Mouse (Mus musculus) hindbrain, embryonic 15.5 days (tissue): ENCODE results near the gene Tmem200b. TPM values are rescaled to one million over a fixed set of nuclear protein-coding genes. Genes with fewer than 3 reads are reported as not detected.
A peak's percentile ranks its signal among the peaks of the same experiment; 100 is the strongest.

Experiments
- ATAC-seq: fragments of 200-750 bp; cut with Nextera tagmentation; 2 replicates; pipeline ENCODE4 v1.8.0; 2017; ENCODE audit warnings: low read depth, moderate number of reproducible peaks, moderate TSS enrichment; ENCODE audit not compliant: low FRiP score
- H3K27ac ChIP-seq: fragments of 300-500 bp; sonication (generic); replicated peaks from 2 replicates; pipeline ENCODE4 v1.5.1; 2015; ENCODE audit warnings: mild to moderate bottlenecking, inconsistent platforms
- H3K27me3 ChIP-seq: fragments of 300-500 bp; sonication (generic); 2 replicates; pipeline ENCODE4 v1.6.1; 2015; ENCODE audit warnings: control low read depth, inconsistent platforms
- H3K36me3 ChIP-seq: fragments of 300-500 bp; sonication (generic); 2 replicates; pipeline ENCODE4 v1.6.1; 2015; ENCODE audit warnings: control low read depth, inconsistent platforms
- H3K4me1 ChIP-seq: fragments of 300-500 bp; sonication (generic); replicated peaks from 2 replicates; pipeline ENCODE4 v1.6.1; 2015; ENCODE audit warnings: control low read depth, inconsistent platforms
- H3K4me2 ChIP-seq: fragments of 300-500 bp; sonication (generic); 2 replicates; pipeline ENCODE4 v1.6.1; 2015; ENCODE audit warnings: moderate library complexity, mild to moderate bottlenecking, inconsistent platforms
- H3K4me3 ChIP-seq: fragments of 300-500 bp; sonication (generic); 2 replicates; pipeline ENCODE4 v1.5.1; 2015; ENCODE audit warnings: mild to moderate bottlenecking, inconsistent platforms
- H3K9ac ChIP-seq: fragments of 300-500 bp; sonication (generic); 2 replicates; pipeline ENCODE4 v1.6.1; 2015; ENCODE audit warnings: inconsistent platforms
- H3K9me3 ChIP-seq: fragments of 300-500 bp; sonication (generic); 2 replicates; pipeline ENCODE4 v1.6.1; 2016; ENCODE audit warnings: control low read depth, inconsistent platforms
- WGBS: fragments of 180-500 bp; shearing (Covaris S2); methylation state at CpG from one replicate; pipeline ENCODE4 v1.1.7; 2015; 5-methylcytosine and 5-hydroxymethylcytosine counted together
- polyA plus RNA-seq: library from polyadenylated mRNA; unstranded; fragments of >200 nt; fragmentation: Nextera tagmentation; extraction: Ambion mirVana; gene quantifications from 2 replicates; pipeline ENCODE4 v1.2.1, GENCODE M21; 2015

The Tmem200b gene
- polyA plus RNA-seq: 0.16 and 0.29 TPM in 2 replicates

DNA sequence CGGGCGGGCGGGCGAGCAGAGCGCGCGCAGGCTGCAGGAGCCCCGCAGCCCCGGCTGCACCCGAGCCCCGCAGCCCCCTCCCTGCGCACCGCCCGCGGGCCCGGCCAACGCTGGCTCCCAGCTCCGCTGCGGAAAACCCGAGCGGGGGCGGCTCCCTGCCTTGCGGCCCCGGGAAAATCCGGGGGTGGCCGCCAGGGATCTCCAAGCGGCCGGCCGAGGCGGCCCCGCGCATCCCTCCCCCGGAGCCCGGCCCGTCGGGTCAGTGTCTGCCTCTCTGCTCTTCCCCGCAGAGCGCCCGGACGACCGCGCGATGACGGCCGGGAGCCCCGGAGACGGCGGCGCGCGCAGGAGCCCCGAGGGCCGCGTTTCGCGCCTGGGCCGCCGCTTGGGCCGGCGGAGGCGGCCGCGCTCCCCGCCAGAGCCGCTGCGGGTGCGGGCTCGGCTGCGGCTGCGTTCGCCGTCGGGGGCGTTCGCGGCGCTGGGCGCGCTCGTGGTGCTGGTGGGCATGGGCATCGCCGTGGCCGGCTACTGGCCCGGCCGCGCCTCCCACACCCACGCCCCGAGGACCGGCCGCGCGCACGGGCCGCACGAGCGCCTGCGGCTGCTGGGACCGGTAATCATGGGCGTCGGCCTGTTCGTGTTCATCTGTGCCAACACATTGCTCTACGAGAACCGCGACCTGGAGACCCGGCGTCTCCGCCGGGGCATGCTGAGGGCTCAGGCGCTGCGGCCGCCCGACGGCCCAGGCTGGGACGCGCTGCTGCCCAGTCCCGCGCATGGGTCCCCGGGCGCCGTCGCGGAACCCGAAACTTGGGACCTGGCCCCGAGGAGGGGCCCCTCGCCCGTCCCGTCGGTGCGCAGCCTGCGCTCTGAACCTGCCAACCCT lies at the start of gene Tmem200b:
Tmem200b (plus strand) TSS at position 311 of the 886 bp plus-strand sequence.
- no peaks in the 10 kb centered on the region for H3K9me3 ChIP-seq
- H3K27ac ChIP-seq: no peak within 1 kb of the TSS
- peak within 1 kb of the TSS; percentile 43 for H3K9ac ChIP-seq
- WGBS: 2% methylated on average over 112 of the region's 130 CpGs
- H3K4me3 ChIP-seq: peak within 1 kb of the TSS; percentile 45
- 0 out of 2 replicates have a peak, but pooled peaks cover 7% of the 10 kb centered on the region for H3K36me3 ChIP-seq
- H3K4me2 ChIP-seq: peak within 1 kb of the TSS; percentile 75
- ATAC-seq: peak; percentile 3; the same call in 1 of the 2 replicates
- H3K27me3 ChIP-seq: peaks cover 72% of the 10 kb centered on the region
- peaks cover 27% of the 10 kb centered on the region for H3K4me1 ChIP-seq

DNA sequence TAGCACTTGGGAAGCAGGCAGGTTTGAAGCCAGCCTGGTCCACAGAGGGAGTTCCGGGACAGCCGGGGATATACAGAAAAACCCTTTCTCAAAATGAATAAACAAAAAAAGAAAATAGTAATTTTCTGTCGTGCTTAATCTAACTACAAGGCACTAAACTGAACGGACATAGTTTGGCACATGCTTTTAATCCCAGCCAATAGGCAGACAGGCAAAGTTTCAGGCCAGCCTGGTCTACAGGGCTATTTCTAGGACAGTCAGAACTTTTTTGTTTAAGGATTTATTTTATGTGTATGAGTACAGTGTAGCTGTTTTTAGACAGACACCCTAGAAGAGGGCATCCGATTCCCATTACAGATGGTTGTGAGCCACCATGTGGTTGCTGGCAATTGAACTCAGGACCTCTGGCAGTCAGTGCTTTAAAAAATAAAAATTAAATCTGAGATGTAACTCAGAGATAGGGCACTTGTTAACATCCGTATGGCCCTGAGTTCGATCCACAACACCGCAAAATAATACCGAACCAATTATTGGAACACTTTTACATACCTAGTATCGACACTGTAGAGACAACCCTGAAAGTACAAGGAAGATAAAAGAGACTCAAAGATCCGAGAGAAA lies 48.8 kb upstream of the Tmem200b start:
- WGBS: 9% methylated on average over 11 of the region's 11 CpGs
- H3K36me3 ChIP-seq: no peaks in the 10 kb centered on the region
- peak overlapping the region; percentile 100 for H3K27ac ChIP-seq
- no peaks in the 10 kb centered on the region for H3K9me3 ChIP-seq
- ATAC-seq: no peak; the same call in none of the 2 replicates
- peaks cover 38% of the 10 kb centered on the region for H3K4me1 ChIP-seq
- peak overlapping the region; percentile 66 for H3K4me2 ChIP-seq
- no peaks in the 10 kb centered on the region for H3K27me3 ChIP-seq
- peak overlapping the region; percentile 52 for H3K9ac ChIP-seq
- H3K4me3 ChIP-seq: peak overlapping the region; percentile 97

DNA sequence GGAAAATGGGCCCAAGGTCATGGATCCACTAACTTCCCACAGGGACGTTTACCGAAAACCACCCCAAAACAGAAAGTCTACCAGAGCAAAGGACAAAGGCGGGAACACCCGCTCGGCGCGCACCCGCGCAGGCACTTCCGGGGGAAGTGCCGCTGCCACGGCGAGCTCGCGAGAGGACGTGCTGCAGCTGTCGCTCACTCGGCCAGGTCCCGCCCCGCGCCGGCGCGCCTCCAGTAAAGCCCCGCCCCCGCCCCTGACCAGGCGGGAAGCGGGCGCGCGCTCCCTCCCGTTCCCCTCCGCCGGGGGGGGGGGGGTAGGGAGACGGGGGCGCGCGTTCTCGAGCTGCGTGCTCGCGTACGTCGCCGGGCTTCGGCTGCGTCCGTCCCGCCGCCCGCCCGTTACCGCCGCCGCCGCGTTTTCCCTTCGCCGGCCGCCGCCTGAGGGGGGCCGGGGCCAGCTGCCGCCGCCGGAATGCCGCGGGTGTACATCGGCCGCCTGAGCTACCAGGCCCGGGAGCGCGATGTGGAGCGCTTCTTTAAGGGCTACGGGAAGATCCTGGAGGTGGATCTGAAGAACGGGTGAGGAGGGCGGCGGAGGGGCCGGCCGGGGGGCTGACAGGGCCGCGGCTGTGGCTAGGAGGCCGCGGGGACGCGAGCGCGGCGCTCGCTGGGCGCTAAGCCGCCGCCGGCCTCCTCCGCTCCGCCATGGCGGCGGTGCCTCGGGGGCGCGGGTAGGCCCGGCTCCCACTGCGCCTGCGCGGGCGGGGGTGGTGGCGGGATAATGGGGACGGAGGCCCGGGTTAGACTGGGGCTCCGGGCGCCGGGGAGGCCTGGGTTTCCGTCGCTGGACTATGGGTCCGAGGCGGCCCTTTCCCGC lies 48.0 kb upstream of the Tmem200b start, which contains the start of gene Srsf4:
Srsf4 (plus strand) TSS at position 325 of the 876 bp plus-strand sequence.
- ATAC-seq: peak; percentile 96
- Histone ChIP-seq H3K4me2 (peak within 1 kb of the TSS; percentile 95), H3K36me3 (no peaks in the 10 kb centered on the region), H3K4me3 (peak within 1 kb of the TSS; percentile 97), H3K9me3 (no peaks in the 10 kb centered on the region), H3K27me3 (no peaks in the 10 kb centered on the region), H3K4me1 (peaks cover 45% of the 10 kb centered on the region), H3K9ac (peak within 1 kb of the TSS; percentile 100), H3K27ac (peak within 1 kb of the TSS; percentile 100)
- WGBS: under 1% methylated on average over 88 of the region's 116 CpGs

DNA sequence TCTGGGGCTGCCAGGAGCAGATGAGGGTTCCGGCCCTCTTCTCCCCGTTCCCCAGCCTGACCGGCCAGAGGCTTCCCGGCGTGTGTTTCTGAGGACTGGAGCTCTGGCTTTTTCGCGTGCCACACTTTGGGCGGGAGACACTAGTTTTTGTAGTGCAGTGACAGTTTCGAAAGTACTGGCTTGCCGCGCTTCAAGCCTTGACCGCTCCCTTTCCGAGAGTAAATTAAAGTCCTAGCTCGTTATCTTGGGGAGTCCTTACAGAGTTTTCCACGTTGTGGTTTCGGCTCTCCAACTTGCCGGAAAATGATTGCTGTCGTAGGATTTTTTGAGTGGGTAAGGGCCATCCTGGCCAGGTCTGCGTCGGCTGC lies 47.4 kb upstream of the Tmem200b start:
- Histone ChIP-seq H3K36me3 (no peaks in the 10 kb centered on the region), H3K9ac (peak overlapping the region; percentile 100), H3K27me3 (no peaks in the 10 kb centered on the region), H3K4me1 (peaks cover 46% of the 10 kb centered on the region), H3K4me2 (peak overlapping the region; percentile 95), H3K9me3 (no peaks in the 10 kb centered on the region), H3K27ac (peak overlapping the region; percentile 100), H3K4me3 (peak overlapping the region; percentile 97)
- under 1% methylated on average over 20 of the region's 20 CpGs for WGBS
- no peak for ATAC-seq

DNA sequence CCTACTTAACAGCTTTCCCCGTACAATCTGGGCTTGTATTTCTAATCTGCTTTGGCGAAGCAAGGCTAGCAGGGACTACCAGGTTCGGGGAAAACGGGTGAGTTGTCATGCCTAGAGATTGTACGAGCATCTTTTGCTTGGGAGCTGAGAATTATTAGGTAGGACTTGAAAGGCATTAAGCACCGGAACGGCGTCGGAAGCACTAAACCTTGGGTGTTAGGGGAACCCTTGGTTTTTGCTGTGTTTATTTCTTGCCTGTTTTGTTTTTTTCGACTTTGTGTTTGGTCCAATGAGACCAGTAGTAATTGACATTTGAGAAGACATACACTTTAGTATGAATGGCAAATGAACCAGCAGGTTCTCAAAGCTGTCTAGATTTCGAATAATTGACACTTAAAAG lies 47.0 kb upstream of the Tmem200b start:
- H3K4me3 ChIP-seq: peak overlapping the region; percentile 97
- H3K4me2 ChIP-seq: peak overlapping the region; percentile 95
- 4% methylated on average over 11 of the region's 11 CpGs for WGBS
- peak overlapping the region; percentile 100 for H3K27ac ChIP-seq
- H3K27me3 ChIP-seq: no peaks in the 10 kb centered on the region
- no peak for ATAC-seq
- H3K36me3 ChIP-seq: no peaks in the 10 kb centered on the region
- H3K9ac ChIP-seq: peak overlapping the region; percentile 100
- no peaks in the 10 kb centered on the region for H3K9me3 ChIP-seq
- H3K4me1 ChIP-seq: peaks cover 49% of the 10 kb centered on the region

DNA sequence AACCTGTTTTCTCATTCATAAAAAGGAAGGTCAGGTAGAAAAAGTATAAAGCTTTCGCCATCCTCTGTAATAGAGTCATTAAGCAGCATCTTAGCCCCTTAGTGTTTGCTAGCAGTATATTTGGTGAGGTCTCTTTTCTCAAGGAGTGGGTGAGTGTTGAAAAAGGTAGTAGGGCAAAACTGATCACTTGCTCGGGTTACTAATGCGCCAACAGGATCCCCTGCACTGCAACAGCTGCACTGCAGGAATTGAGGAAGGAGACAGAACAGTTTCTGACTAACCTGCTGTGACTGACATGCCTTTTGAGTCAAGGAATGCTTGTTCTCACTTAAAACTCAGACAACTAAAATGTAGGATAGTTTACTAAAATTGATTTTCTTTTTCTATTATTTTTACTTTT lies 46.3 kb upstream of the Tmem200b start:
- peak overlapping the region; percentile 95 for H3K4me2 ChIP-seq
- H3K27ac ChIP-seq: no peak overlapping the region
- ATAC-seq: no peak
- H3K9me3 ChIP-seq: no peaks in the 10 kb centered on the region
- peaks cover 56% of the 10 kb centered on the region for H3K4me1 ChIP-seq
- no peaks in the 10 kb centered on the region for H3K27me3 ChIP-seq
- H3K4me3 ChIP-seq: peak overlapping the region; percentile 97
- WGBS: 41% methylated on average over 3 of the region's 3 CpGs
- H3K36me3 ChIP-seq: no peaks in the 10 kb centered on the region
- H3K9ac ChIP-seq: peak overlapping the region; percentile 100

DNA sequence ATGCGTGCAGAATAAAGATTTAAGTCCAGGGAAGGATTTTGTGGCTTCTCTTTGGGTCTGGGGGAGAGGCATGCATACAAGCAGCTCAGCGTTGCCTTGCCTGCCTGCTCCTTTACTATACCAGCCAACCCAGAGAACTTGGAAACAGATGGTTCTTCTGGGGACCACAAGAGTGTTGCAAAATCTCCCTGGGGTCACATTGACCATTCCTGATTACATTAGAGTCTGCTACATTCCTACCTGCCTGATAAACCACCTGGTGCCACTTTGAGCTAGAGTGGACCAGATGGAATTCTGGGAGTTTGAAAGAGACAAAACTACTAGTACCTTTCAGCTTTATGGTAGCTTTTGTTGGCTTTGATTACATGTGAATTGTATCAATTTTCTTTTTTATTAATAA lies 44.7 kb upstream of the Tmem200b start:
- Histone ChIP-seq H3K36me3 (no peaks in the 10 kb centered on the region), H3K27ac (0 out of 2 replicates have a peak overlapping the region, but pooled peaks have one; percentile 14), H3K27me3 (no peaks in the 10 kb centered on the region), H3K9me3 (no peaks in the 10 kb centered on the region), H3K4me3 (peak overlapping the region; percentile 1; the same call in 1 of the 2 replicates), H3K4me2 (peak overlapping the region; percentile 95), H3K9ac (no peak overlapping the region), H3K4me1 (peaks cover 66% of the 10 kb centered on the region)
- no peak for ATAC-seq
- 55% methylated on average over 2 of the region's 2 CpGs for WGBS

DNA sequence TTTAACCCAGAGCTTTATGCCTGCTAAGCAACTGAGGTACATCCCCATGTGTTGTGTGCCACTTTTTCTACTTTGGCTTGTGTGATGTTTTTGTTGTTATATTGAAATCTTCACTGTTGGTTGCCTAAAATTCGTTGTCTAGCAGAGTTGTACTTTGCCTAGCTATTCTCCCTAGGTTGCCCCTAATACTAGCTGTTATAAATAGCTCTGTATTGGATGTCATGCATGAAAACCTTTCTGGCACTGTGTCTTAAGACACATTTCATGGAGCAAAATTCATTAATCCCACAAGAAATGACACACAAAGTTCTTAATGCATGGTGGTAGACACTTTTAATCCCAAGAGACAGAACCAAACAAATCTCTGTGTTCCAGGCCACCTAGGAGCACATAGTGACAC lies 41.9 kb upstream of the Tmem200b start:
- Histone ChIP-seq H3K9ac (no peak overlapping the region), H3K27ac (no peak overlapping the region), H3K4me3 (no peak overlapping the region), H3K36me3 (no peaks in the 10 kb centered on the region), H3K4me1 (peaks cover 67% of the 10 kb centered on the region), H3K4me2 (no peak overlapping the region), H3K9me3 (no peaks in the 10 kb centered on the region), H3K27me3 (no peaks in the 10 kb centered on the region)
- no peak for ATAC-seq
- WGBS: 68% methylated on average over 1 of the region's 1 CpGs

DNA sequence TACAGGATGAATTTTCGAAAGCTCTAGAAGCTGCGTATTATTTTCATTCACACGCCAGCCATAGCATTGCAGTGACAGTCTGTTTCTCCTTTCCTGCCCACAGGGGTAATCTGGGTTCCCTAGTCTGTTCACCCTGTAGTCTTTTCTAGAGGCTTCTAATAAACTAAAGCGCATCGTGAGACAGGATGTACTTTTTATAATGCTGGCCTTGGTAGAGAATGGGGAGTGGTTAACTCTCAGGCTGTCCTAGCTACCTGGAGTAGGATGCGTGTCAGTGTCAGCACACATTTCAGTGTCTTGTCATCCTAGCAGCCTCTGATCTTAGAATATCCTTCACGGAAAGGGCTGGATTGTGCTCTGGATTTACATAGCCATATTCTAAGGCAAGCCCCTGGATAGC lies 40.3 kb upstream of the Tmem200b start:
- Histone ChIP-seq H3K9me3 (no peaks in the 10 kb centered on the region), H3K27ac (no peak overlapping the region), H3K4me2 (no peak overlapping the region), H3K4me3 (no peak overlapping the region), H3K36me3 (0 out of 2 replicates have a peak, but pooled peaks cover 5% of the 10 kb centered on the region), H3K4me1 (peaks cover 51% of the 10 kb centered on the region), H3K27me3 (no peaks in the 10 kb centered on the region), H3K9ac (no peak overlapping the region)
- ATAC-seq: no peak
- WGBS: 89% methylated on average over 7 of the region's 7 CpGs

DNA sequence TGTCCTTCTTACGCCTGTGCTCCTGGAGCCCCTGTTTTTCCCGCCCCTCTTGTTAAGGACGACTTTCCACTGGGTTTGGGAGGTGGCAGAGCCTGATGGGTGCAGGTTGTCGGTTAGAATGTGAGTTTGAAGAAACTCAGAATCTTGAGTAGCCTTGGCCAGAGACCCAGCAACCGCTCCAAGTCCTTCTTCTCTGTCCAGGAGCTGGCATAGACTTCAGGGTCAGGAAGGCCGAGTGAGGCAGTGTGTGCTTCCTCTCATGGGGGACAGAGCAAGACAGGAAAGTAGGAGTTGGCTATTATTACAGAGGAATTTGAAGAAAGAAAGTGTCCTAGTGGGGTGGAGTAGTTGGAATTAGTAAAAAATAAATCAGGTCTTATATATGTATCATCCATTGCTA lies 38.0 kb upstream of the Tmem200b start:
- no peak overlapping the region for H3K27ac ChIP-seq
- no peak overlapping the region for H3K9ac ChIP-seq
- H3K4me2 ChIP-seq: no peak overlapping the region
- no peaks in the 10 kb centered on the region for H3K9me3 ChIP-seq
- H3K36me3 ChIP-seq: 0 out of 2 replicates have a peak, but pooled peaks cover 8% of the 10 kb centered on the region
- peaks cover 32% of the 10 kb centered on the region for H3K4me1 ChIP-seq
- H3K4me3 ChIP-seq: no peak overlapping the region
- WGBS: 80% methylated on average over 6 of the region's 6 CpGs
- no peak for ATAC-seq
- no peaks in the 10 kb centered on the region for H3K27me3 ChIP-seq

DNA sequence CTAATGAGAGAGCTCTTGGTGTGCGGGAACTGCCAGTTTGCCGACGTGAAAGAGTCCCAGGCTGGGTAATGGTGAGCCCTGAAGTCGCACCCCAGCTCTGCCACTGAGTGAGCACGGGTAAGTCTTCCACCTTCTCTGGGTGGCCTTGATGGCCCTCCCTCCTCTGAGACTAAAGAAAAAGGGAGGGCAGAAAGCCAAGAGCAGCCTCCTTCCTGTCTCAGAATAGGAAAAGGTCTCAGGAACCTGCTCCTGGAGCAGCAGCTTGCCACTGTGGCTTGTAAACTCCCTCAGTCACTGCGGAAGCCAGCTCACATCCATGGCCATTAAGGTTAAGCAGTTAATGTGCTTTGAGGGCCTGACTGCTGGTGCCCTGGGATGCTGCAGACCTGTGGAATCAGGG lies 36.2 kb upstream of the Tmem200b start:
- no peak overlapping the region for H3K4me3 ChIP-seq
- H3K4me2 ChIP-seq: no peak overlapping the region
- H3K9ac ChIP-seq: no peak overlapping the region
- 81% methylated on average over 6 of the region's 6 CpGs for WGBS
- no peaks in the 10 kb centered on the region for H3K27me3 ChIP-seq
- H3K36me3 ChIP-seq: 0 out of 2 replicates have a peak, but pooled peaks cover 8% of the 10 kb centered on the region
- H3K4me1 ChIP-seq: peaks cover 21% of the 10 kb centered on the region
- H3K27ac ChIP-seq: no peak overlapping the region
- ATAC-seq: no peak
- no peaks in the 10 kb centered on the region for H3K9me3 ChIP-seq
